Mouse (Mus musculus): Measurements from ENCODE around the gene Hist1h2bh. TPM values are rescaled to one million over a fixed set of nuclear protein-coding genes. Genes with fewer than 3 reads are reported as not detected.
A peak's percentile ranks its signal among the peaks of the same experiment; 100 is the strongest.

Hist1h2bh gene
- polyA plus RNA-seq, 2 experiments, result 1.4 to 6.7 TPM

GRCm38 (mm10) chr13:23506819-23507515 lies 36.2 kb downstream of the Hist1h2bh start:
- no peak overlapping the region for H3K27ac ChIP-seq

GRCm38 (mm10) chr13:23506351-23506750 lies 36.8 kb downstream of the Hist1h2bh start:
- TF ChIP-seq EP300 (IDR thresholded peaks at IDR 0.05; ENCODE audit: low read depth) (0 out of 2 replicates have a peak, but pooled peaks have one; percentile 10), CTCF (IDR thresholded peaks at IDR 0.05; ENCODE audit: low read depth) (no peak)
- DNase-seq (ENCODE audit: low read depth in 3 of 3, low spot score in 3 of 3), result no peak
- Histone ChIP-seq H3K4me3 (ENCODE audit: insufficient read depth in 1 of 2, low read depth in 2 of 2, low read length in 2 of 2) (peak overlapping the region; percentile 53 to 54; a peak in 3 of 4 replicates), H3K4me1 (replicated peaks; ENCODE audit: control insufficient read depth in 2 of 2, insufficient read depth in 2 of 2, low read length in 1 of 2) (peaks cover 28 to 37% of the 10 kb centered on the region in 2 experiments), H3K36me3 (replicated peaks; ENCODE audit: control insufficient read depth, insufficient read depth, low read depth) (no peaks in the 10 kb centered on the region), H3K9me3 (ENCODE audit: control insufficient read depth, low read length) (no peaks in the 10 kb centered on the region), H3K27me3 (ENCODE audit: control insufficient read depth, insufficient read depth, low read length) (no peaks in the 10 kb centered on the region), H3K9ac (replicated peaks) (peak overlapping the region; percentile 74; the same call in 1 of the 2 replicates), H3K27ac (no peak overlapping the region), H3K4me2 (ENCODE audit: low read depth) (peak overlapping the region; percentile 75)
- peak; percentile 64; the same call in 1 of the 2 replicates for ATAC-seq (ENCODE audit: insufficient read depth)
- WGBS (ENCODE audit: insufficient replicate concordance), result under 1% methylated on average over 13 of the region's 13 CpGs

More at GRCm38 (mm10) chr13:23506819-23507515, 36.2 kb downstream of the Hist1h2bh start:
- ATAC-seq (ENCODE audit: insufficient read depth) (peak; percentile 42; the same call in 1 of the 2 replicates), DNase-seq (ENCODE audit: low read depth in 3 of 3, low spot score in 3 of 3) (no peak)
- peaks cover 25 to 34% of the 10 kb centered on the region in 2 experiments for H3K4me1 ChIP-seq (replicated peaks; ENCODE audit: control insufficient read depth in 2 of 2, insufficient read depth in 2 of 2, low read length in 1 of 2)
- H3K9ac ChIP-seq (replicated peaks), result peak overlapping the region; percentile 9; the same call in 1 of the 2 replicates
- peak overlapping the region; percentile 75 for H3K4me2 ChIP-seq (ENCODE audit: low read depth)
- 10% methylated on average over 14 of the region's 14 CpGs for WGBS (ENCODE audit: insufficient replicate concordance)
- H3K36me3 ChIP-seq (replicated peaks; ENCODE audit: control insufficient read depth, insufficient read depth, low read depth), result no peaks in the 10 kb centered on the region
- no peaks in the 10 kb centered on the region for H3K9me3 ChIP-seq (ENCODE audit: control insufficient read depth, low read length)
- peak overlapping the region; percentile 38 to 53 for H3K4me3 ChIP-seq (ENCODE audit: insufficient read depth in 1 of 2, low read depth in 2 of 2, low read length in 2 of 2)
- no peaks in the 10 kb centered on the region for H3K27me3 ChIP-seq (ENCODE audit: control insufficient read depth, insufficient read depth, low read length)
- no peak for TF ChIP-seq EP300 (IDR thresholded peaks at IDR 0.05; ENCODE audit: low read depth)
- no peak for TF ChIP-seq CTCF (IDR thresholded peaks at IDR 0.05; ENCODE audit: low read depth)

- 3% methylated on average over 14 of the region's 14 CpGs for WGBS (ENCODE audit: insufficient replicate concordance)
- H3K4me3 ChIP-seq (ENCODE audit: insufficient read depth in 1 of 2, low read depth in 2 of 2, low read length in 2 of 2), result peak overlapping the region; percentile 53 to 54
- peak; percentile 48 for ATAC-seq (ENCODE audit: insufficient read depth)
Observed at GRCm38 (mm10) chr13:23505662-23506345, 37.4 kb downstream of the Hist1h2bh start.

GRCm38 (mm10) chr13:23503797-23504196 lies 39.4 kb downstream of the Hist1h2bh start:
- no peak overlapping the region; the same call in 1 of the 2 replicates for H3K9ac ChIP-seq (replicated peaks)
- H3K36me3 ChIP-seq (replicated peaks; ENCODE audit: control insufficient read depth, insufficient read depth, low read depth), result no peaks in the 10 kb centered on the region
- no peak for ATAC-seq (ENCODE audit: insufficient read depth)
- WGBS (ENCODE audit: insufficient replicate concordance), result under 1% methylated on average over 9 of the region's 9 CpGs
- H3K9me3 ChIP-seq (ENCODE audit: control insufficient read depth, low read length), result no peaks in the 10 kb centered on the region
- DNase-seq (ENCODE audit: low read depth in 3 of 3, low spot score in 3 of 3), result peak in 1 of 3 experiments; percentile 67
- H3K4me2 ChIP-seq (ENCODE audit: low read depth), result peak overlapping the region; percentile 57
- peaks cover 28 to 43% of the 10 kb centered on the region in 2 experiments for H3K4me1 ChIP-seq (replicated peaks; ENCODE audit: control insufficient read depth in 2 of 2, insufficient read depth in 2 of 2, low read length in 1 of 2)
- TF ChIP-seq EP300 (IDR thresholded peaks at IDR 0.05; ENCODE audit: low read depth), result no peak; the same call in 1 of the 2 replicates
- TF ChIP-seq CTCF (IDR thresholded peaks at IDR 0.05; ENCODE audit: low read depth), result no peak
- H3K27me3 ChIP-seq (ENCODE audit: control insufficient read depth, insufficient read depth, low read length), result no peaks in the 10 kb centered on the region
- no peak overlapping the region for H3K27ac ChIP-seq
- H3K4me3 ChIP-seq (ENCODE audit: insufficient read depth in 1 of 2, low read depth in 2 of 2, low read length in 2 of 2), result peak overlapping the region in 1 of 2 experiments; percentile 23; a peak in 1 of 4 replicates

More at GRCm38 (mm10) chr13:23505662-23506345, 37.4 kb downstream of the Hist1h2bh start:
- H3K36me3 ChIP-seq (replicated peaks; ENCODE audit: control insufficient read depth, insufficient read depth, low read depth), result no peaks in the 10 kb centered on the region
- peak overlapping the region; percentile 75 for H3K4me2 ChIP-seq (ENCODE audit: low read depth)
- no peaks in the 10 kb centered on the region for H3K9me3 ChIP-seq (ENCODE audit: control insufficient read depth, low read length)
- H3K27me3 ChIP-seq (ENCODE audit: control insufficient read depth, insufficient read depth, low read length), result no peaks in the 10 kb centered on the region
- peak overlapping the region; percentile 74 for H3K9ac ChIP-seq (replicated peaks)
- no peak for DNase-seq (ENCODE audit: low read depth in 3 of 3, low spot score in 3 of 3)
- peak overlapping the region; percentile 35 for H3K27ac ChIP-seq
- TF ChIP-seq EP300 (IDR thresholded peaks at IDR 0.05; ENCODE audit: low read depth), result no peak
- TF ChIP-seq CTCF (IDR thresholded peaks at IDR 0.05; ENCODE audit: low read depth), result no peak
- peaks cover 28 to 37% of the 10 kb centered on the region in 2 experiments for H3K4me1 ChIP-seq (replicated peaks; ENCODE audit: control insufficient read depth in 2 of 2, insufficient read depth in 2 of 2, low read length in 1 of 2)

- WGBS (ENCODE audit: insufficient replicate concordance), result 57% methylated on average over 4 of the region's 4 CpGs
Observed at GRCm38 (mm10) chr13:23502916-23503315, 40.3 kb downstream of the Hist1h2bh start.

More at GRCm38 (mm10) chr13:23502916-23503315, 40.3 kb downstream of the Hist1h2bh start:
- H3K36me3 ChIP-seq (replicated peaks; ENCODE audit: control insufficient read depth, insufficient read depth, low read depth), result no peaks in the 10 kb centered on the region
- no peak for DNase-seq (ENCODE audit: low read depth in 3 of 3, low spot score in 3 of 3)
- no peak for TF ChIP-seq CTCF (IDR thresholded peaks at IDR 0.05; ENCODE audit: low read depth)
- TF ChIP-seq EP300 (IDR thresholded peaks at IDR 0.05; ENCODE audit: low read depth), result no peak
- H3K27ac ChIP-seq, result no peak overlapping the region
- H3K9ac ChIP-seq (replicated peaks), result no peak overlapping the region
- no peaks in the 10 kb centered on the region for H3K9me3 ChIP-seq (ENCODE audit: control insufficient read depth, low read length)
- no peaks in the 10 kb centered on the region for H3K27me3 ChIP-seq (ENCODE audit: control insufficient read depth, insufficient read depth, low read length)
- H3K4me2 ChIP-seq (ENCODE audit: low read depth), result no peak overlapping the region; the same call in 1 of the 2 replicates
- no peak overlapping the region for H3K4me3 ChIP-seq (ENCODE audit: insufficient read depth in 1 of 2, low read depth in 2 of 2, low read length in 2 of 2)
- H3K4me1 ChIP-seq (replicated peaks; ENCODE audit: control insufficient read depth in 2 of 2, insufficient read depth in 2 of 2, low read length in 1 of 2), result peaks cover 28 to 47% of the 10 kb centered on the region in 2 experiments
- ATAC-seq (ENCODE audit: insufficient read depth), result no peak
